Mouse (Mus musculus) thymus, adult 2 months (tissue): Measurements from ENCODE around the gene Hoxc9.

Experiments used
- CTCF ChIP-seq: fragments of 200-500 bp; IDR thresholded peaks from 2 replicates; pipeline ENCODE4 v1.5.1; 2012; ENCODE audit warnings: mild to moderate bottlenecking, control low read depth, low read length, moderate library complexity, borderline replicate concordance; ENCODE audit not compliant: control insufficient read depth, poor library complexity, insufficient read depth; ENCODE audit errors: extremely low read depth
- POLR2A ChIP-seq: fragments of 200-500 bp; IDR thresholded peaks from 2 replicates; pipeline ENCODE4 v1.6.1; 2012; ENCODE audit warnings: mild to moderate bottlenecking, low read length, control low read depth, moderate library complexity; ENCODE audit not compliant: control insufficient read depth, poor library complexity, insufficient read depth; ENCODE audit errors: extremely low read depth

DNA sequence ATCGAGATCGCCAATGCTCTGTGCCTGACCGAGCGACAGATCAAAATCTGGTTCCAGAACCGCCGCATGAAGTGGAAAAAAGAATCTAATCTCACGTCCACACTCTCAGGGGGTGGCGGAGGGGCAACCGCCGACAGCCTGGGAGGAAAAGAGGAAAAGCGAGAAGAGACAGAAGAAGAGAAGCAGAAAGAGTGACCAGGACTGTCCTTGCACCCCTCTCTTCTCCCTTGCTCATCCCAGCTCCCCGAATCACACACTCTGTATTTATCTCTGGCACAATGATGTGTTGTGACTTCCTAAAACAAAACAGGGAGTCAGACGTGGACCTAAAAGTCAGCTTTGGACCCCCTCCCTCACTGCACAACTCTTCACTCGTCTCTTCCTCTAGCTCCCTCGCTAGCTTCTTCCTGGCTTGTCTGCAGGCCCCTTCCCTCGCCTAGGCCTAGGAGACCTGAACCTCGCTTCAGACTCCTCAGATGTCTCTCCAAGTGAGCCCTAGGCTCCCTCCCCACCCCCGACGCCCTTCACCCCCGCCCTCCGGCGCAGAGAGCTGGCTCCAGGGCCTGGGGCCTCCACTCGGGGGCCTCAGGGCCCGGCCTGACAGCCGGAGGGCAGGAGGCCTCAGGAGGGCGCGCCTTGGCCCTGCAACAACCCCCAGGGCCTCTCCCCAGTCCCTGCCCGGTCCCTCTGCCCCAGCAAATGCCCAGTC lies 34.8 kb downstream of the Hoxc9 start:
- TF ChIP-seq POLR2A: no peak
- no peak for TF ChIP-seq CTCF
